Mouse (Mus musculus) R1 (cell line): Measurements from ENCODE around the gene Olfr70.

Experiments
- DNase-seq: peaks from one replicate; pipeline ENCODE4 v3.0.0-alpha.2; 2018; ENCODE audit warnings: low read depth, low spot score

The Olfr70 gene

DNA sequence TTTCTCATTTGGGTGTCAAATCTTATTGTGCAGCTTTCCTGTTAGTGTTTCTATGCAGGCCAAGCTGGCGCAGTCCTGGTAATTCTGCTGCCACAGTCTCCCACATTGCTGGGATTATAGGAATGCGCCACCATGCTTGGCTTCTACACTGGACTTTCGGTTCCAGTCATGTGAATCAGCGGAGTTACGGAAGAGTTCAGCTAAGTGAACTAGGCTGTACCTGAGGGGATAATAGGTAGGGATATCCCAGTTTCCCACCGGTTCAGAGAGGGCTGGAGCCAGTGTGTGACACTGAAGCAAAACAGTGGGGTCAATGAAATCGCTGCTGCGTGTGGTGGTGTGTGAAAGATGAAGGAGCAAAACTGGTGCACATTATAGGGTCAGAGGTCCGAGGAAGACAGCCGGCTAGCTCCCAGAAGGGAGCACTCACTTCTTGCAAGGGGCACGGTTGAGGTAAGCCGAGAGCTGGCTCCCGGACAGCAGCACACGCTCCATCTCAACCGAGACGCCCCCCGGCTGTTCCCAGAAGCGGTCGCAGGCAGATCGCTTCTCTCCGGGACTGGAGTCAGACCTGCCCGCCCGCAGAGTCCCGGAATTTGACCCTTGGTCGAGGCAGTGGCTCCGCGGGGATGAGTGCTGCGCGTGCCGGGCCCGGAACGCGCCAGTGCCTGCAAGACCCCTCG is 44.8 kb downstream of the Olfr70 start:
- no peak for DNase-seq

DNA sequence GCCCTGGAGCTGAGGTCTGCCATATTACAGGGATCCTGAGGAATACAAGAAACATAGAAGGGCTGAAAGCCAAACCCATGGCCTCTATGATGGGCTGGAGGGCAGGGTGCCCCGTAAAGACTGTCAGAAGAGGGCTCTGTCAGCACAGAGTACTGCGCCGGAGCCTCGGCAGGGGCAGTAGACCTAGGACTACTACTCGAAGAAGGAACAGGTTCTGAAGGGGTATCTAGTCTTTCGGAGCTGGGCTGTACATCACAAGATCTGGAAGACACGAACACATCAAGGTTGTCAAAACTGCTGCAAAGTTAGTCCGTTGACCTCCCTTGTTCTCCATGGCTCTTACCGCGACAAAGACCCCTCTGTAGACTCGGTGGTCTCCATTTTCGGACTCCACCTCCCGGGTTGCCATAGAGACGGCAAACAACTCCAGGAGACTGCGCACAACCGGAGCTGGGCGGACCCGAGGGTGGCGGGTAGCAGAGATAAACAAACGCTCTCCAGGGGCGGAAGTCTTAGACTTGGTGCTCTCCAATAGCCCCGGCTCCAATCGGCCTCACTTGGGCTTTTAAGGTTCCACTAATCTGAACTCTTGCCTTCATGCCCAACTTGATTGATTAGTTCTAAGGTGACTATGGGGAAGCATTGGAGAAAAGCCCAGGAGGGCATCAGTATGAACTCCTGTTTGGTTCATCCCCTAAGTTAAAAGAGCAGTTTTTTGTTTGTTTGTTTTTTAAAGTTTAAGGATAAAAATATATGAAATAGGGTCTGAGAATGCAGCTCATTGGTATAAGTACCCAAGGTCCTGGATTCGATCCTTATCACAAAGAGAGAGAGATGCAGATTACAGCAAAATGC is 47.2 kb downstream of the Olfr70 start, which contains the start of gene Spag8:
Gene Spag8, minus strand, starts transcription at position 434 of the 855 bp plus-strand sequence.
- DNase-seq, result peak; percentile 67

DNA sequence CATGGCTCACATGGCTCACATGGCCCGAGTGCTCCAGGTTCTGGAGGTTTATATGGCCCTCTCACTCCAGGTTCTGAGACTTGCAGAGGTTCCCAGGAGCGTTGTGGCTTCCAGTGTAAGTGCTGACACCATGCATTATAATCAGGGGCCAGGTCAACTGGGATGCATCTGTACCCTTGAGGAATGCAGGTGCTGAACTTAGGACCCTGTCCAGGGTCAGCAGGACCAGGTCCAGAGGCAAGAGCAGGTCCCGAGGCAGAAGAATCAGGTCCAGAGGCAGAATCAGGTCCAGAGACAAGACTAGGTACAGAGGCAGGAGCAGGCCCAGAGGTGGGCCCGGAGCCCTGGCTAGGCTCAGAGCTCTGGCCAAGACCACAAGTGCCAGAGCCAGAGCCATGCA is 47.9 kb downstream of the Olfr70 start:
- DNase-seq, result no peak

DNA sequence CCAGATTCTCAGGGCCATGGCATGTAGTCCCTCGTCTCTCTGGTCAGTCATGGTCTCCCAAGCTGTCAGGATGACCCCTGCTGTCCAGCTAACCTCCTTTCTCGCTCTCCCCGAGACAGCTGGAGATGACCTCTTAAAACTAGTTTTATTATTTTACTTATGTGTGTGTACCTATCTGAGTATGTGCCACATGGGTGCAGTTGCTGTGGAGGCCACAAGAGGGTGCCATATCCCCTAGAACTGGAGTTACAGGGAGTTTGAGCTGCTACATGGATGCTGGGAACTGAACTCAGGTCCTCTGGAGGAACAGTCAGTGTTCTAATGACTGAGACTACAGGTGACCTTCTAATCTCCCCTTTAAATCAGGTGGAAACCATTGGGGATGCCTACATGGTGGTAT is 50.8 kb downstream of the Olfr70 start:
- peak; percentile 61 for DNase-seq
